Mouse (Mus musculus): Measurements from ENCODE around the gene Tmed11.

DNA sequence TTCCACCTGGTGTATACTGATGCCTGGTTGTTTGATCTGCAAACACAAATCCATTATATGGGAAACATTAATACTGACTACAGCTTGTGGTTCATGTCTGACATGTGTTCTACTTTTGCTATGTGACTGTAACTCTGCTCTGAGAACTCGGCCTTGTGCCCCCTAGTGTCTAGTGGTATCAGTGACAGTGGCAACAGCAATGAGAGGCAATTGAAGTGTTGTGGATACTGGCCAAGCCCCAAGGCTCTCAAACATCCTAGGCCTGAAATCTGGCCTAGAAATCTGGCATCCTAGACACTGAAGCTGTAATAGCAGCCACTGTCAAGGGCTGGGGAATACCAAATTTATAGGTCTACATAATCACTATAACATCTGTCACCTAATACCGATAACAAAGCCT, 51.3 kb downstream of the Tmed11 start:
- no peak for TF ChIP-seq GATA1 (IDR thresholded peaks at IDR 0.05; ENCODE audit: borderline replicate concordance, low read length)
- no peak for TF ChIP-seq FLI1 (IDR thresholded peaks at IDR 0.05; ENCODE audit: low read length)

All from megakaryocyte, embryonic 14.5 days (primary cell).